Mouse (Mus musculus): ENCODE results near the gene Pramef20.
"Not testable (repeated sequence)": the region's sequence is repeated elsewhere in the genome, so short reads cannot be mapped to it uniquely, and the experiment has no call there.

Gene Pramef20

DNA sequence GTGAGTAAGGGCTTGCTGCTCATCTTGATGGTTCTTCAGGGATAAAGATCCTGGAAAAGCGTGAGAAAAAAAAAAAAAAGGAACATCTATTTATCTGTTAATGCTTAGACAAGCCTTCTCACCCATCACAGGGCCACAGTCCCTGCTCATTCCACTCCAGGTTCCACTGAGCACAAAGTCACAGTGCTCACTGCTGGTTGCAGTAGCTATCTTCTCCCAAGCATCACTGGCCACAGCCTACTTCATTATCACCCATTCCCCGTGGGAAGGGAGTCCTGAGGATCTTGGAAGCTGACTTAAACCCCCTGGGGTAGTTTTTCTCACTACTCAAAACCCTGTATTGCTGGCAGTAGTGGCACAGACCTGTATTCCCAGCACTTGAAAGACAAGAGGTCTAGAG is at the start of gene Pramef20:
Pramef20 (minus strand) TSS at position 23 of the 400 bp plus-strand sequence.
- no peak for DNase-seq

DNA sequence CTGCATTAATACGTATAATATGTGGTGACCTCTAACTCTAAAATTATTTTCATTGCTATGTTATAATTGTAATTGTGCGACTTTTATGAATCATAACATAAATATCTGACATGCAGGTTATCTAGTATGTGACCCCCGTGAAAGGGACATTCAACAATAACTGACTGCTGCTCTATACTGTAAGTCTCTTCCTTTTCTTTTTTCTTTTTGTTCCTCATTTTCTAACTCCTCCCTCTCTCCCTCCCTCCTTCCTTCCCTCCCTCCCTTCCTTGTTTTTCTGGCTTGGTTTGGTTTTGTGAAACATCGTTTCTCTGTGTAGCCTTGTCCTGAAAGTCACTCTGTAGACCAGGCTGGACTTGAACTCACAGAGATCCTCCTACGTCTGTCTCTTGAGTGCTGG is 46.9 kb upstream of the Pramef20 start:
- no peak for DNase-seq

DNA sequence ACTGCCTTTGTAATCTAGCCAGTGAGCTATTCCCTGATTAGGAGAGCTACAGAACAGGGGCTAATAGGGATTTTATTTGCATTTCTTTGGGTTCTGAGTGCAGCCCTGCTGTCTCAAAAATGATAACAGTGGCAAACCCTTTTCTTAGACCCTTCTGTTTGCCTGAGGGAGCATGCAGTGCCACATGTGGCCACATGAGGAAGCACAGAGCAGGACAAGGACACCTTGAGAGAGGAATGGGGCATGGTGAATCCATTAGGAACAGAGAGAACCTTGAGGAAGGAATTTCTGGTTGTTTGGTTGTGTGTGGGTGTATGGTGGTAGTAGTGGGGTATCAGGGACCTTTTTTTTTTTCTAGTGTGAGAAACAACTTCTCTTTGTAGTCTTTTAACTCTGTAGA is 42.9 kb upstream of the Pramef20 start:
- no peak for DNase-seq

DNA sequence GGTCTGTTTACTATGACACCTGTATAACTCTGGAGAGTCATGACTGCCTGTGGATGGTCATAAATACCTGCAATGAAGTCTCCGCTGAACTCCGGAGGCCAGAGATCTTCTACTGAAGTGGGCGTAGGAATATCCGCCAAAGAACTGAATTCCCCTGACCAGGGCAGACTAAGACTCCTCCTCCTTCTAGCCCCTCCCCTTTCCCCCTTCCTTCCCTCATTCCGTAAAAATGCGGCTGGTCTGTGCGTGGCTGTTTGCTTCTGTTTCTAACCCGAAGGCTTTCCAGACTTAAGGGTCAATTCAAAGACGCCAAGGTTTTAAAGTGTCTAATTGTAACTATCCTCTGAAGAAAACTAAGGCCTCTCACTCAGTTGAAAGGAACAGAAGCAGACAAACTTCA is 30.6 kb upstream of the Pramef20 start, which contains the start of gene Pramef12:
Pramef12 (minus strand) TSS at position 175 of the 400 bp plus-strand sequence.
- no peak for DNase-seq

DNA sequence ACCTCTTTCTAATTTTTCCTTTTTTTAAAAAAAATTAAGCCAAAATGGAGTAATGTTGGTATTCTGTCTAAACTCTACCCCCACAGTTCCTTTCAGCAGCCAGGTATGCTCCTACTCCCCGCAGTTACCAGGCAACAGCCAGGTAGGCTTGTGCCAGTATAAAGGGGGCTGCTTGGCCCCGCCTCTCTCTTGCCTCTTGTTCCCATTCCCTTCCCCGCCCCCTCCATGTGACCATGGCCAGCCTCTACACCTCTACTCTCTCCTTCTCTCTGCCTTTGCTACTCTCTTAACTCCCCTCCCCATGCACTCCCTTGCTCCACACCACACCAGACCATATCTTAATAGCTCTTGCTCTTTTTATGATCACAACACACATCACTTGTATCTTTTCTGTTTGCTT is 28.5 kb upstream of the Pramef20 start:
- no peak for DNase-seq

DNA sequence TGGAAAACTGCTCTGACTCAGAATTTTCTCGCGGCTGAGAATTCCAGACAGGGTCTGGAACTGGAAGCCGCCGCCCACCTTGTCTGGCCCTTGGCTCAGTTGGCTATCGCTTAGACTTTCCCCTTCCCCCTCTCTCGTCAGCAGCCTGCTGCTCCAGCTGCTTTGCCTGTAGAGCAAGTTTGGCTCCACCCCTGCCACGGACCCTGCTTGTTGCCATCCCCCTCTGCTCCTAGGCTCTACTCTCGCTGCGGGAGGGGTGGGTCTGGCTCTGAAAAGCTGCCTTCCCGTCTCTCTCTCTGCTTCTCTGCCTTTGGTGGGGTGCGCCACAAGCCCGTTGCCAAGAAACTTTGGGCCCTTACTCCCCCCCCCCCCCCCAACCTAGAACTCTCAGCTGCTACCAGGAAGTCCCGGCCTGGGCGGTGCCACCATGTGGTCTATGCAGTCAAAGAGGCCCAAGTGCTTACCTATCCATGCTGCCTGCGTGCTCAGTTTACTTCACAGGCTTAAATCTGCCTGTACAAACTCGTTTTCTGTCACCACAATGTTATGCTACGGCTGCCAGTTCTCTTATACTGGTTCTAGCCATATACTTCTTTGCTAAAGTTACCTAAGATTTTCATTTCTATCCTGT is 26.8 kb upstream of the Pramef20 start:
- DNase-seq: peak; percentile 72

DNA sequence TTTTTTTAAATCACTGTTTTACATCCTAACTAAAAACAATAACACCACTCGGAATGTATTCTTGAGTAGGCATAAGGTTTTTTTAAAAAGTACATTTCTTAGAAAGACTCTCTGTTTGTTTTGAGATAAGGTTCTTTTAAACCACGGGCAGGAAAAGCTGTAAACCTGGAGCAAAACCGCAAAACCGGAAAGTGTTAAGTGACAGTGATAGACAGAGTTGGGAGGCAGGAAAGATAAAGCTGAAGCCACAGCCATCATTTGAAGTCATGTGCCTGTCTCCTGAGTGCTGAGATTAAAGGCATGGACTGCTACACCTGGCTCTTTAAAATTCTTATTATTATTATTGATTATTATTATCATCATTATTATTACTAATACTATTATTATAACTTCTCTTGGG is 25.0 kb upstream of the Pramef20 start:
- DNase-seq: no peak

DNA sequence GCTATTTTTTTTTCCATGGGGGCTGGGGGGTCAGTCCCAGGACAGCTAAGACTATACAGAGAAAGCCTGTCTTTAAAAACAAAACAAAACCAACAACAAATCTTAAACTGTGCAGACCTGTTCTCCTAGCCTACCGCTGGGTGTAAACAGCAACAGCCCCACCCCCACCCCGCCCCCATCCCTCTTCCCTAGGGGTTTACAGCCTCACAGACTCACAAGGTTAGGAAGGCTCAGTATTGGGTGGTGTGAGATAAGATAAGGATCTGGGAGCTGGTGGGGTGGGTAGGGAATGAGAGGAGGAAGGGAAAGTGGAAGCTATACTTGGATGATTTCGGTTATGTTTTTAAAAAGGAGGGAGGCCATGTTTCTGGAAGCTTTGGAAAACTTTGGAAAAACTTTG is 18.6 kb upstream of the Pramef20 start:
- DNase-seq: no peak

DNA sequence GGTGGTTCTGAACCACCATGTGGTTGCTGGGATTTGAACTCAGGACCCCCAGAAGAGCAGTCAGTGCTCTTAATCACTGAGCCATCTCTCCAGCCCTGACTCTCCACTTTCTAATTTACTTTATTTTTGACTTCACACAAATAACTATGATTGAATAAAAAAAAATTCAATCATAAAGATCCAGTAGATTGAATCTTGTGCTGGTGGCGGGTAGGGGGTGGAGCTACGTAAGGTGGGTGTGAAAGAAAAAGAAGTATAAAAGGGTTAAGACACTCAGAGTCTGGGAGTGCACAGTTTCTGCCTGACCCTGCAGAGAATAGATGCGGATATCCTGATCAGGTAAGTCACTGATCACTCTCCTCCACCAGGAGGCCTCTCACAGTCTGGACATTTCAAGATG is 20.1 kb downstream of the Pramef20 start, which contains the start of gene Gm13119:
Gm13119 (plus strand) TSS at position 301 of the 400 bp plus-strand sequence.
- not testable (repeated sequence) for DNase-seq

DNA sequence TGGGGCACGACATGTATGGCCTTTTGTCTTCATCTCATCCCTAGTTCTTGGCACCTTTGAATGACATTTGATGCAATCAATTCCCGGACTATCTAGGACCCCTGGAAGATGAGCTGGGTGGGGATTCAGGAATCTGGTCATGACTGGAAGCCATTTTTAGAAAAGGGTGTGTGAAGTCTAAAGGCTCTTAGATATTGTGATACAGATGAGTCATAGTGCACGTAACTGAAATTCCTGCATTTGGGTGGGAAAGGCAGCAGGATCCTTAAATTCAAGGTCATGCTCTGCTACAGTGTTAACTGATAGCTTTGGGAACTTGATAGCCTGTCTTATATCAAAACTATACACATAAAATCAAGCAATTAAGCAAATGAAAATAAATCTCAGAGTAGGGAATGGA is 41.9 kb downstream of the Pramef20 start:
- not testable (repeated sequence) for DNase-seq

DNA sequence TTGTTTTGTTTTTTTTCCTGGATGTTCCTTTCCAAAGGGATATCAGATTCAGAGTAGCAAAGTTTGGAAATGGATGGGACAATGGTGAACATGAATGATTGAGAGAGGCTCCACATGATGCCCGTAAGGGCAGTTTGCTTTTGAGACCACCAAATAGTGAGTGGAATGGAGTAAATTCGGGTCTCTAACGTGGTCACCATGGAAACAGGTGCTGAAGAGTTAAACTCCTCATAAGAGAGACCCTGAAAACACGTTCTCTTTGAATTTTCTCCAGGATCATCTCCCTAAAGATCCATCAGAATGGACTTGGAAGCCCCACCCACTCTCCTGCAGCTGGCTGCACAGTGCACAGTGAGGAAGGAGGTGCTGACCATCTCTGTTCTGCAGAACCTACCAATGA is 47.8 kb downstream of the Pramef20 start, which contains the start of gene Gm13128:
Gm13128 (plus strand) TSS at position 301 of the 400 bp plus-strand sequence.
- DNase-seq: not testable (repeated sequence)

All from embryo, embryonic 11 days (tissue).